Mouse (Mus musculus) heart, embryonic 13.5 days (tissue): ENCODE results near the gene Olfr427. TPM values are rescaled to one million over a fixed set of nuclear protein-coding genes. Genes with fewer than 3 reads are reported as not detected.
"Not testable (repeated sequence)": the region's sequence is repeated elsewhere in the genome, so short reads cannot be mapped to it uniquely, and the experiment has no call there.

Experiments used
- ATAC-seq: fragments of 200-750 bp; cut with Nextera tagmentation; 2 replicates; pipeline ENCODE4 v1.8.0; 2017; ENCODE audit warnings: moderate TSS enrichment; ENCODE audit not compliant: insufficient number of reproducible peaks, low FRiP score, low TSS enrichment; ENCODE audit errors: extremely low read depth
- H3K27ac ChIP-seq: fragments of 300-500 bp; sonication (generic); replicated peaks from 2 replicates; pipeline ENCODE4 v1.5.1; 2015; ENCODE audit warnings: moderate library complexity, mild to moderate bottlenecking, inconsistent platforms
- H3K27me3 ChIP-seq: fragments of 300-500 bp; sonication (generic); replicated peaks from 2 replicates; pipeline ENCODE4 v1.6.1; 2015; ENCODE audit warnings: mild to moderate bottlenecking, inconsistent platforms
- H3K36me3 ChIP-seq: fragments of 300-500 bp; sonication (generic); 2 replicates; pipeline ENCODE4 v1.6.1; 2015; ENCODE audit warnings: mild to moderate bottlenecking, inconsistent platforms
- H3K4me1 ChIP-seq: fragments of 300-500 bp; sonication (generic); 2 replicates; pipeline ENCODE4 v1.6.1; 2015; ENCODE audit warnings: inconsistent platforms
- H3K4me2 ChIP-seq: fragments of 300-500 bp; sonication (generic); 2 replicates; pipeline ENCODE4 v1.6.1; 2015; ENCODE audit warnings: inconsistent platforms, mild to moderate bottlenecking, moderate library complexity
- H3K4me3 ChIP-seq: fragments of 300-500 bp; sonication (generic); 2 replicates; pipeline ENCODE4 v1.5.1; 2015; ENCODE audit warnings: moderate library complexity, mild to moderate bottlenecking, inconsistent platforms
- H3K9ac ChIP-seq: fragments of 300-500 bp; sonication (generic); 2 replicates; pipeline ENCODE4 v1.6.1; 2015; ENCODE audit warnings: inconsistent platforms, mild to moderate bottlenecking, moderate library complexity
- H3K9me3 ChIP-seq: fragments of 300-500 bp; sonication (generic); 2 replicates; pipeline ENCODE4 v1.6.1; 2016; ENCODE audit warnings: inconsistent platforms
- WGBS: fragments of 180-500 bp; shearing (Covaris S2); methylation state at CpG from one replicate; pipeline ENCODE4 v1.1.7; 2015; ENCODE audit warnings: mixed read lengths; 5-methylcytosine and 5-hydroxymethylcytosine counted together
- polyA plus RNA-seq: library from polyadenylated mRNA; unstranded; fragments of >200 nt; fragmentation: Nextera tagmentation; extraction: Ambion mirVana; gene quantifications from 2 replicates; pipeline ENCODE4 v1.2.1, GENCODE M21; 2015

Olfr427 gene
- not detected in 2 replicates for polyA plus RNA-seq

- 87% methylated on average over 1 of the region's 1 CpGs for WGBS
- Histone ChIP-seq H3K27ac (no peak within 1 kb of the TSS), H3K9me3 (no peaks in the 10 kb centered on the region), H3K4me1 (no peaks in the 10 kb centered on the region), H3K4me2 (no peak within 1 kb of the TSS), H3K9ac (no peak within 1 kb of the TSS), H3K4me3 (no peak within 1 kb of the TSS), H3K27me3 (no peaks in the 10 kb centered on the region), H3K36me3 (no peaks in the 10 kb centered on the region)
- ATAC-seq, result no peak
These were observed at the start of gene Olfr427 for GRCm38 (mm10) chr1:174096591-174096990. TSS of gene Olfr427 (plus strand) at chr1:174096891.

GRCm38 (mm10) chr1:174048227-174048626 lies 48.5 kb upstream of the Olfr427 start:
- not testable (repeated sequence) for H3K27me3 ChIP-seq, H3K9me3 ChIP-seq, H3K4me2 ChIP-seq, H3K4me3 ChIP-seq, H3K9ac ChIP-seq, H3K4me1 ChIP-seq, ATAC-seq, H3K27ac ChIP-seq, H3K36me3 ChIP-seq
- WGBS, result 76% methylated on average over 6 of the region's 6 CpGs

- Histone ChIP-seq H3K4me1 (no peaks in the 10 kb centered on the region), H3K9ac (no peak within 1 kb of the TSS), H3K27me3 (no peaks in the 10 kb centered on the region), H3K4me2 (no peak within 1 kb of the TSS), H3K4me3 (no peak within 1 kb of the TSS), H3K27ac (no peak within 1 kb of the TSS), H3K36me3 (no peaks in the 10 kb centered on the region), H3K9me3 (no peaks in the 10 kb centered on the region)
- ATAC-seq, result no peak
- WGBS, result 58% methylated on average over 2 of the region's 2 CpGs
These were observed 47.8 kb upstream of the Olfr427 start, which contains the start of gene Olfr432 for GRCm38 (mm10) chr1:174048893-174049292. TSS of gene Olfr432 (plus strand) at chr1:174049205.

GRCm38 (mm10) chr1:174049357-174049756 lies 47.3 kb upstream of the Olfr427 start:
- not testable (repeated sequence) for H3K9me3 ChIP-seq, H3K27ac ChIP-seq, H3K4me1 ChIP-seq, H3K4me3 ChIP-seq, ATAC-seq, H3K27me3 ChIP-seq, H3K36me3 ChIP-seq, H3K4me2 ChIP-seq, H3K9ac ChIP-seq
- WGBS, result 61% methylated on average over 4 of the region's 4 CpGs

- no peaks in the 10 kb centered on the region for H3K4me1 ChIP-seq
- ATAC-seq, result no peak
- no peak overlapping the region for H3K27ac ChIP-seq
- H3K9ac ChIP-seq, result no peak overlapping the region
- H3K4me2 ChIP-seq, result no peak overlapping the region
- no peaks in the 10 kb centered on the region for H3K36me3 ChIP-seq
- no peaks in the 10 kb centered on the region for H3K9me3 ChIP-seq
- H3K4me3 ChIP-seq, result no peak overlapping the region
- WGBS, result 79% methylated on average over 4 of the region's 4 CpGs
- H3K27me3 ChIP-seq, result no peaks in the 10 kb centered on the region
These were observed 46.2 kb upstream of the Olfr427 start for GRCm38 (mm10) chr1:174050532-174050931.

- 73% methylated on average over 4 of the region's 4 CpGs for WGBS
- Histone ChIP-seq H3K9me3 (no peaks in the 10 kb centered on the region), H3K27ac (no peak overlapping the region), H3K36me3 (no peaks in the 10 kb centered on the region), H3K4me3 (no peak overlapping the region), H3K9ac (no peak overlapping the region), H3K4me1 (no peaks in the 10 kb centered on the region), H3K27me3 (no peaks in the 10 kb centered on the region), H3K4me2 (no peak overlapping the region)
- no peak for ATAC-seq
These were observed 45.2 kb upstream of the Olfr427 start for GRCm38 (mm10) chr1:174051515-174051914.

- H3K9ac ChIP-seq, result no peak overlapping the region
- H3K4me1 ChIP-seq, result no peaks in the 10 kb centered on the region
- H3K27me3 ChIP-seq, result no peaks in the 10 kb centered on the region
- H3K4me2 ChIP-seq, result no peak overlapping the region
- 70% methylated on average over 5 of the region's 5 CpGs for WGBS
- H3K9me3 ChIP-seq, result no peaks in the 10 kb centered on the region
- no peak overlapping the region for H3K4me3 ChIP-seq
- H3K36me3 ChIP-seq, result no peaks in the 10 kb centered on the region
- ATAC-seq, result no peak
- H3K27ac ChIP-seq, result no peak overlapping the region
These were observed 44.7 kb upstream of the Olfr427 start for GRCm38 (mm10) chr1:174051931-174052536.

- no peaks in the 10 kb centered on the region for H3K4me1 ChIP-seq
- ATAC-seq, result no peak
- no peaks in the 10 kb centered on the region for H3K36me3 ChIP-seq
- H3K27me3 ChIP-seq, result no peaks in the 10 kb centered on the region
- no peak overlapping the region for H3K27ac ChIP-seq
- no peak overlapping the region for H3K4me3 ChIP-seq
- 79% methylated on average over 3 of the region's 3 CpGs for WGBS
- H3K4me2 ChIP-seq, result no peak overlapping the region
- no peak overlapping the region for H3K9ac ChIP-seq
- H3K9me3 ChIP-seq, result no peaks in the 10 kb centered on the region
These were observed 43.7 kb upstream of the Olfr427 start for GRCm38 (mm10) chr1:174052981-174053380.

GRCm38 (mm10) chr1:174055248-174055647 lies 41.4 kb upstream of the Olfr427 start:
- H3K27me3 ChIP-seq, result no peaks in the 10 kb centered on the region
- no peak overlapping the region for H3K4me3 ChIP-seq
- no peaks in the 10 kb centered on the region for H3K4me1 ChIP-seq
- WGBS, result 66% methylated on average over 2 of the region's 2 CpGs
- no peak overlapping the region for H3K9ac ChIP-seq
- H3K9me3 ChIP-seq, result no peaks in the 10 kb centered on the region
- no peak overlapping the region for H3K27ac ChIP-seq
- no peak overlapping the region for H3K4me2 ChIP-seq
- ATAC-seq, result no peak
- no peaks in the 10 kb centered on the region for H3K36me3 ChIP-seq

GRCm38 (mm10) chr1:174066305-174066704 lies 30.4 kb upstream of the Olfr427 start, which contains the start of gene Olfr430:
TSS of gene Olfr430 (plus strand) at chr1:174066605.
- H3K36me3 ChIP-seq, result no peaks in the 10 kb centered on the region
- H3K4me3 ChIP-seq, result no peak within 1 kb of the TSS
- H3K4me2 ChIP-seq, result no peak within 1 kb of the TSS
- ATAC-seq, result no peak
- no peak within 1 kb of the TSS for H3K9ac ChIP-seq
- H3K27me3 ChIP-seq, result no peaks in the 10 kb centered on the region
- WGBS, result 77% methylated on average over 3 of the region's 3 CpGs
- no peaks in the 10 kb centered on the region for H3K4me1 ChIP-seq
- no peaks in the 10 kb centered on the region for H3K9me3 ChIP-seq
- H3K27ac ChIP-seq, result no peak within 1 kb of the TSS

- WGBS, result 87% methylated on average over 2 of the region's 2 CpGs
- Histone ChIP-seq H3K4me1 (no peaks in the 10 kb centered on the region), H3K9ac (no peak within 1 kb of the TSS), H3K27me3 (no peaks in the 10 kb centered on the region), H3K4me2 (no peak within 1 kb of the TSS), H3K4me3 (no peak within 1 kb of the TSS), H3K36me3 (no peaks in the 10 kb centered on the region), H3K27ac (no peak within 1 kb of the TSS), H3K9me3 (no peaks in the 10 kb centered on the region)
- no peak for ATAC-seq
These were observed 12.7 kb upstream of the Olfr427 start, which contains the start of gene Olfr429 for GRCm38 (mm10) chr1:174084031-174084430. TSS of gene Olfr429 (plus strand) at chr1:174084331.

GRCm38 (mm10) chr1:174103735-174104134 lies 7.0 kb downstream of the Olfr427 start:
- Histone ChIP-seq H3K9me3 (no peaks in the 10 kb centered on the region), H3K27ac (no peak overlapping the region), H3K4me1 (no peaks in the 10 kb centered on the region), H3K4me2 (no peak overlapping the region), H3K27me3 (no peaks in the 10 kb centered on the region), H3K4me3 (no peak overlapping the region), H3K9ac (no peak overlapping the region), H3K36me3 (no peaks in the 10 kb centered on the region)
- WGBS, result 47% methylated on average over 2 of the region's 2 CpGs
- ATAC-seq, result no peak
